Mouse (Mus musculus): ENCODE measurements at regions not wholly inside any gene's neighbourhood (a gene's known extent, or its start where the extent isn't known, plus 50 kb on each side); places are given as distances from the start of the nearest gene placed in this dataset.

DNA sequence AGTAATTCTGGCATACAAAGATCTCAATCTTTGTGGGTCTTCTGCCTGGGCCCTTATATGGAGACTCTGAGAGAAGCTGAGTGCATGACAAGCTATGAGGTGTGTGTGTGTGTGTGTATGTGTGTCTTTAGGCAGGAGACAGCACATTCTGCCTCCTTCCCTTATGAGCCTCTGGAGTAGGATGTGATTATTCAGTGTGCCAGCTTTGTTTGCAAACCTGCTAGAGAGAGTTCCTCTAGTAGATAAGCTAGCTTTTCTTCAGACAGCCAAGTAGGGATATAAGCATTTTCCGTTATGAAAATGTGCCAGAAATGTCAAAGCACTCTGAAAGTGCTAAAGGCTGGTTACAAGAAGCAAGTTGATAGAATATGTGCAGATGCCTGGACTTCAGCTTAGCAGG lies 270.9 kb upstream of the Mmadhc start:
- no peak for TF ChIP-seq EP300 (IDR thresholded peaks at IDR 0.05; ENCODE audit: low read depth)
- no peak for TF ChIP-seq CTCF (IDR thresholded peaks at IDR 0.05; ENCODE audit: low read depth)

Data from liver, postnatal 0 days (tissue).